Comparison of ENCODE assay signal across 9 mouse cellular contexts in the genomic region with DNA sequence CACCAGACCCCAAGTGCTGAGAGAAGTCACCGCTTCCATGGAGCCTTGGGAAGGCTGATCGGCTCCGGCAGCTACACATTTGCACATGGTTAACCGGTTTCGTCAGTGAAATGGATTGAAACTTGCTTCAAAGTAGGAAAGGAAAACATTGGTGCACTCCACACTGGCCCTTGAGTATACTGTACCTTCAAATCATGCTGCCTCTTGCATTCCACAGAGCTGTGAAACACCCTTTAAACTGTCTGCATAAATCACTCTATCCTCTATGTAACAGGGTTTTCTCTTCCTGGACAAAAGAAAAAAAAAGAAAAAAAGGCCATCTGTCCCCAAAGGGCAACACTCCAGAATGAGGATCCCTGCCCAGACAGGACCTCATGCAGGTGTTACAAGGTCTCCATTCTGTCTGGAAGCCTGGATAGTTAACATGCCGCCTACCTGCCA. TPM values are rescaled to one million over a fixed set of nuclear protein-coding genes. Genes with fewer than 3 reads are reported as not detected.
DNase-seq lines count a peak whose midpoint lies in the region; ATAC-seq lines count a peak whose summit lies in the region.
"Had no signal": no experiment of that assay in that cellular context is flagged by ENCODE, and none has a peak within 500 bp of the region (broad histone marks: within the 10 kb centered on the region; RNA-seq: fewer than 3 reads in every experiment).

No protein-coding gene starts in this region.

- no peak for DNase-seq in hindbrain, embryonic 14.5 days (ENCODE audit: low spot score)
- DNase-seq in cerebellum, adult 9-11 months: peak; percentile 83
- DNase-seq in mesoderm, embryonic 11.5 days (ENCODE audit: low read depth, low spot score): peak; percentile 23
- DNase-seq in right cerebral cortex, postnatal 14 days: no peak
- no peak for DNase-seq in ovary, postnatal 14 days (ENCODE audit: low spot score)

- no peak for ATAC-seq in hindbrain, embryonic 15.5 days (ENCODE audit: low FRiP score, low read depth)
- no peak for ATAC-seq in hindbrain, embryonic 14.5 days (ENCODE audit: low FRiP score)
- ATAC-seq in kidney, embryonic 16.5 days (ENCODE audit: low FRiP score, low TSS enrichment): no peak
- ATAC-seq in forebrain, embryonic 12.5 days (ENCODE audit: low FRiP score): no peak

- H3K36me3 ChIP-seq in hindbrain, embryonic 15.5 days: no peaks in the 10 kb centered on the region
- no peaks in the 10 kb centered on the region for H3K36me3 ChIP-seq in hindbrain, embryonic 14.5 days (replicated peaks; ENCODE audit: control insufficient read depth, insufficient read depth)
- H3K36me3 ChIP-seq in kidney, embryonic 16.5 days (ENCODE audit: insufficient read depth, low read length): no peaks in the 10 kb centered on the region
- no peaks in the 10 kb centered on the region for H3K36me3 ChIP-seq in forebrain, embryonic 12.5 days (replicated peaks)
- H3K36me3 ChIP-seq: G1E had no signal

- no peaks in the 10 kb centered on the region for H3K9me3 ChIP-seq in hindbrain, embryonic 15.5 days
- no peaks in the 10 kb centered on the region for H3K9me3 ChIP-seq in hindbrain, embryonic 14.5 days (ENCODE audit: control insufficient read depth, low read length)
- H3K9me3 ChIP-seq in kidney, embryonic 16.5 days (ENCODE audit: low read length): no peaks in the 10 kb centered on the region
- H3K9me3 ChIP-seq in forebrain, embryonic 12.5 days: no peaks in the 10 kb centered on the region
- H3K9me3 ChIP-seq: G1E had no signal

- H3K4me3 ChIP-seq in hindbrain, embryonic 15.5 days: no peak overlapping the region
- no peak overlapping the region for H3K4me3 ChIP-seq in hindbrain, embryonic 14.5 days (replicated peaks; ENCODE audit: low read length)
- no peak overlapping the region for H3K4me3 ChIP-seq in kidney, embryonic 16.5 days (ENCODE audit: low read length)
- no peak overlapping the region for H3K4me3 ChIP-seq in forebrain, embryonic 12.5 days (replicated peaks)

- peaks cover 15% of the 10 kb centered on the region for H3K4me1 ChIP-seq in hindbrain, embryonic 15.5 days (replicated peaks)
- H3K4me1 ChIP-seq in hindbrain, embryonic 14.5 days (replicated peaks; ENCODE audit: control insufficient read depth, insufficient read depth, low read length): peaks cover 9% of the 10 kb centered on the region
- peaks cover 43% of the 10 kb centered on the region for H3K4me1 ChIP-seq in kidney, embryonic 16.5 days (ENCODE audit: insufficient read depth, low read length)
- H3K4me1 ChIP-seq in forebrain, embryonic 12.5 days: peaks cover 28% of the 10 kb centered on the region

- no peaks in the 10 kb centered on the region for H3K27me3 ChIP-seq in hindbrain, embryonic 15.5 days
- H3K27me3 ChIP-seq in hindbrain, embryonic 14.5 days (ENCODE audit: control insufficient read depth, insufficient read depth, low read length): no peaks in the 10 kb centered on the region
- no peaks in the 10 kb centered on the region for H3K27me3 ChIP-seq in kidney, embryonic 16.5 days (ENCODE audit: insufficient read depth, low read length)
- H3K27me3 ChIP-seq in forebrain, embryonic 12.5 days: peaks cover 39% of the 10 kb centered on the region

- H3K9ac ChIP-seq in hindbrain, embryonic 15.5 days: no peak overlapping the region
- no peak overlapping the region for H3K9ac ChIP-seq in hindbrain, embryonic 14.5 days
- H3K9ac ChIP-seq in kidney, embryonic 16.5 days (replicated peaks; ENCODE audit: low read length): peak overlapping the region; percentile 57
- no peak overlapping the region for H3K9ac ChIP-seq in forebrain, embryonic 12.5 days

- 0 out of 2 replicates have a peak overlapping the region, but pooled peaks have one; percentile 5 for H3K27ac ChIP-seq in hindbrain, embryonic 15.5 days (replicated peaks)
- no peak overlapping the region for H3K27ac ChIP-seq in hindbrain, embryonic 14.5 days
- peak overlapping the region; percentile 90 for H3K27ac ChIP-seq in kidney, embryonic 16.5 days (ENCODE audit: low read length)
- no peak overlapping the region for H3K27ac ChIP-seq in forebrain, embryonic 12.5 days

- WGBS in hindbrain, embryonic 15.5 days: 60% methylated on average over 6 of the region's 6 CpGs
- WGBS in hindbrain, embryonic 14.5 days: 59% methylated on average over 6 of the region's 6 CpGs
- WGBS in kidney, embryonic 16.5 days: 40% methylated on average over 6 of the region's 6 CpGs
- 61% methylated on average over 6 of the region's 6 CpGs for WGBS in forebrain, embryonic 12.5 days

- no peak overlapping the region for H3K4me2 ChIP-seq in hindbrain, embryonic 15.5 days
- no peak overlapping the region for H3K4me2 ChIP-seq in hindbrain, embryonic 14.5 days (replicated peaks)
- peak overlapping the region; percentile 30 for H3K4me2 ChIP-seq in kidney, embryonic 16.5 days (replicated peaks; ENCODE audit: low read depth, low read length)
- H3K4me2 ChIP-seq in forebrain, embryonic 12.5 days: no peak overlapping the region

RNA-seq across cellular contexts. Expression of a gene that starts 48.8 kb away (rescaled TPM):
- polyA plus RNA-seq in hindbrain, embryonic 15.5 days (2015; fragmentation: Nextera tagmentation; extraction: Ambion mirVana): 12.5 and 14.3 TPM in 2 replicates
- polyA plus RNA-seq in hindbrain, embryonic 14.5 days (2014; fragmentation: Nextera tagmentation; extraction: Ambion mirVana): 18.8 and 20.5 TPM in 2 replicates
- 10.9 and 11.0 TPM in 2 replicates for polyA plus RNA-seq in kidney, embryonic 16.5 days (2015; fragmentation: Nextera tagmentation; extraction: Ambion mirVana)
- 17.4 and 17.7 TPM in 2 replicates for polyA plus RNA-seq in forebrain, embryonic 12.5 days (2016; fragmentation: Nextera tagmentation; extraction: Ambion mirVana)

Comparison
In these comparisons a context has a peak if more than half of its experiments do, and no peak if none do; other contexts are left out.
1. H3K27ac ChIP-seq: peak in hindbrain, embryonic 15.5 days (single experiment) and kidney, embryonic 16.5 days (single experiment); none in hindbrain, embryonic 14.5 days (single experiment) and forebrain, embryonic 12.5 days (single experiment).
2. DNase-seq: peak in cerebellum, adult 9-11 months (single experiment) and mesoderm, embryonic 11.5 days (single experiment); none in hindbrain, embryonic 14.5 days (single experiment), right cerebral cortex, postnatal 14 days (single experiment) and ovary, postnatal 14 days (single experiment).